Mouse (Mus musculus): Measurements from ENCODE around the gene 9230102O04Rik. TPM values are rescaled to one million over a fixed set of nuclear protein-coding genes. Genes with fewer than 3 reads are reported as not detected.

Gene 9230102O04Rik
- polyA plus RNA-seq, 1 experiment from 2014 or later: not detected

- peak; percentile 50 for DNase-seq (ENCODE audit: low spot score)
- H3K4me1 ChIP-seq: peaks cover 36% of the 10 kb centered on the region
Observed at GRCm38 (mm10) chr2:9893272-9893953, 4.1 kb upstream of the 9230102O04Rik start.

GRCm38 (mm10) chr2:9892541-9892940 is 3.2 kb upstream of the 9230102O04Rik start:
- H3K27ac ChIP-seq (replicated peaks): no peak overlapping the region
- DNase-seq (ENCODE audit: low spot score): no peak
- H3K9me3 ChIP-seq: no peaks in the 10 kb centered on the region
- H3K36me3 ChIP-seq (replicated peaks): no peaks in the 10 kb centered on the region
- H3K4me3 ChIP-seq: no peak overlapping the region
- peaks cover 98% of the 10 kb centered on the region for H3K27me3 ChIP-seq (replicated peaks; ENCODE audit: low read depth, poor library complexity, severe bottlenecking)
- H3K4me1 ChIP-seq: peaks cover 39% of the 10 kb centered on the region
- 8% methylated on average over 7 of the region's 7 CpGs for WGBS

More at GRCm38 (mm10) chr2:9893272-9893953, 4.1 kb upstream of the 9230102O04Rik start:
- H3K9me3 ChIP-seq: no peaks in the 10 kb centered on the region
- H3K36me3 ChIP-seq (replicated peaks): no peaks in the 10 kb centered on the region
- H3K27me3 ChIP-seq (replicated peaks; ENCODE audit: low read depth, poor library complexity, severe bottlenecking): peaks cover 98% of the 10 kb centered on the region
- H3K4me3 ChIP-seq: no peak overlapping the region
- no peak overlapping the region for H3K27ac ChIP-seq (replicated peaks)
- 3% methylated on average over 6 of the region's 6 CpGs for WGBS

DNA sequence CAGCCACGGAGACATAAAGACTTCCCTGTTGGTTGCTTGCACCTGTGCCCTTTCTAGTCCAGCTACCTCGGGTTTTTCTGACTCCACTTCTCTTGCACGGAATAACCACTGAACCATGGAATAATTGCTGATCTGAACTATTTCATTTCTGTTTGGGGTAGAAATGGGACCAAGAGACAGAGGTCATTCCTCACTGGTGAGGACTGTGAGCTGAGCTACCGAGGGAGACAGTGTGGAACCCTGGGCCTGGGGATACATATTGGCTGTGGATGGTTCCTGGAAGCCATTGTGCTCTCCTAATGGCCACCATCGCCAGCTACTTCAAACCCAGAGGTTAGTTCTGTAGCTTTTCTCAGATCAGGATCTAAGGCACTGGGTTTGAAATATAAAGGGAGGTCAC is 1.6 kb upstream of the 9230102O04Rik start:
- Histone ChIP-seq H3K4me1 (peaks cover 29% of the 10 kb centered on the region), H3K27me3 (replicated peaks; ENCODE audit: low read depth, poor library complexity, severe bottlenecking) (peaks cover 98% of the 10 kb centered on the region), H3K4me3 (no peak overlapping the region), H3K27ac (replicated peaks) (no peak overlapping the region), H3K36me3 (replicated peaks) (no peaks in the 10 kb centered on the region), H3K9me3 (no peaks in the 10 kb centered on the region)
- 3% methylated on average over 5 of the region's 5 CpGs for WGBS
- peak; percentile 26 for DNase-seq (ENCODE audit: low spot score)

- peak overlapping the region; percentile 46 for H3K4me3 ChIP-seq
- no peaks in the 10 kb centered on the region for H3K9me3 ChIP-seq
- 6% methylated on average over 8 of the region's 8 CpGs for WGBS
- H3K27me3 ChIP-seq (replicated peaks; ENCODE audit: low read depth, poor library complexity, severe bottlenecking): peaks cover 98% of the 10 kb centered on the region
- no peak overlapping the region for H3K27ac ChIP-seq (replicated peaks)
- no peaks in the 10 kb centered on the region for H3K36me3 ChIP-seq (replicated peaks)
- DNase-seq (ENCODE audit: low spot score): peak; percentile 20
- H3K4me1 ChIP-seq: peaks cover 22% of the 10 kb centered on the region
Observed at GRCm38 (mm10) chr2:9890251-9890650, 911 bp upstream of the 9230102O04Rik start.

DNA sequence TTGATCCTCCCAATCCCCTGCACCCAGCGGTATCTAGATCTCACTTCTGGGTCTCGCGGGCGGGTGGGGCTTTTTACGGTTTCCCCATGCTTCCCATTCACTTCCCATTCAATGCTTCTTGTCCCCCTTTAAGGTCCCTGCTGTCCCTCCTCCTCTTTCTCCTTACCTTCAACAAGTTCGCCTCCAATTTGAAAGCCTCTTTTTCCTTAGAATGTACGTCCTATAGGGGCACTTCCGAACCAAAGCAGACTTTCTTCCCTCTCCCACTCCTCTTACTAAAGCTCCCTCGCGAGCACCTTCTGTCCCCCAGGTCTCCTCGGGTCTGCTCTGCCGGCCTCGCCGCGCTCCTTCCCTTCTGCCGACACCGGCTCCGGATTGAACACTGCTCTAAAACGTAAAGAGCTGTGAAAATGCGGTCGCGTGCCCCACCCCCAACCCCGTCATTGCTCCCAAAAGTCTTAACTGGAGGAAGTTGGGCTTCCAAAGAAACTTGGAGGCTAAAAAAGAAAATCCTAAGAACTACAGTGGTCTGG is 377 bp upstream of the 9230102O04Rik start, which contains the start of gene Gata3:
Gene Gata3, minus strand, starts transcription at position 384 of the 533 bp plus-strand sequence.
- H3K27ac ChIP-seq (replicated peaks): no peak within 1 kb of the TSS
- no peaks in the 10 kb centered on the region for H3K9me3 ChIP-seq
- H3K4me1 ChIP-seq: peaks cover 21% of the 10 kb centered on the region
- DNase-seq (ENCODE audit: low spot score): peak; percentile 42
- peaks cover 98% of the 10 kb centered on the region for H3K27me3 ChIP-seq (replicated peaks; ENCODE audit: low read depth, poor library complexity, severe bottlenecking)
- peak within 1 kb of the TSS; percentile 46 for H3K4me3 ChIP-seq
- no peaks in the 10 kb centered on the region for H3K36me3 ChIP-seq (replicated peaks)
- WGBS: under 1% methylated on average over 23 of the region's 23 CpGs

DNA sequence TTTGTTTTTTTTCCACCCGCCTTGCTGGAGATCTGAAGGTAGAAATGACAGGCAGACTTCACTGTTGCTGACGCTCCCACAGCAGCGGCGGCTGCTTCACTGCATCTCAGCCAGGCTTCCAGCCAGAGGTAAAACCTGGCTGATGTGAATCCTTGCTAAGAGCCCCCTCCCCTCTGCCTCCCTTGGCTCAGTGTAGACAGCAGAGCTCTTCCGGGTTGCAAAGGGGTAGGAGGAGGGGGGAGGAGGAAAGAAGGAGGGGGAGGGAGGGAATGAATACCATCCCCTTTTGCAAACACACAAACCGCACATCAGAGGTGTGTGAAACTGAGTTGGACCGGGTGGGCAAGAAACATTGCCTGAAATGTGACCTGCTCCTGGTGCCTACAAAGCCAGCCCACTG is 1.7 kb downstream of the 9230102O04Rik start:
- H3K9me3 ChIP-seq: no peaks in the 10 kb centered on the region
- H3K4me1 ChIP-seq: peaks cover 41% of the 10 kb centered on the region
- DNase-seq (ENCODE audit: low spot score): peak; percentile 49
- peaks cover 98% of the 10 kb centered on the region for H3K27me3 ChIP-seq (replicated peaks; ENCODE audit: low read depth, poor library complexity, severe bottlenecking)
- no peaks in the 10 kb centered on the region for H3K36me3 ChIP-seq (replicated peaks)
- 3% methylated on average over 7 of the region's 7 CpGs for WGBS
- peak overlapping the region; percentile 30 for H3K4me3 ChIP-seq
- H3K27ac ChIP-seq (replicated peaks): no peak overlapping the region

- WGBS: 3% methylated on average over 7 of the region's 7 CpGs
- Histone ChIP-seq H3K4me1 (peaks cover 46% of the 10 kb centered on the region), H3K9me3 (no peaks in the 10 kb centered on the region), H3K36me3 (replicated peaks) (no peaks in the 10 kb centered on the region), H3K27me3 (replicated peaks; ENCODE audit: low read depth, poor library complexity, severe bottlenecking) (peaks cover 98% of the 10 kb centered on the region), H3K27ac (replicated peaks) (no peak overlapping the region), H3K4me3 (peak overlapping the region; percentile 30)
- peak; percentile 29 for DNase-seq (ENCODE audit: low spot score)
Observed at GRCm38 (mm10) chr2:9886921-9887610, 2.3 kb downstream of the 9230102O04Rik start.

DNA sequence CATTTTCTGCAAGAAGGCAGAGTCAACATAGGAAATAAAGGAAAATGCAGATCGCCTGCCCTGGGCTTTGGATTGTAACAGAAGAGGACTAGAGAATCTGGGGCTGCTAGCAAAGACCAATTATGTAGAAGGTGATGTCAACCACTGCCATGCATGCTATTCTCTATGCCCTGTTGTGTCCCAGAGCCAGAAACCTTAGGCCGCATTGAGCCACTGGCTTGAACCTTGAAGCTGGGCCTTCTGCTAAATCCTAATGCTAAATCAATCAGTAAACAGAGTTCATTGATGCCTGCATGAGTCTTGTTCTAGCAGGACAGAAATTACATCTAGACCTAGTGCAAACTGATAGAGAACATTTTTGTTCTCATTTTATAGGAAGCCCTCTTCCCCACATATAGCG is 3.3 kb downstream of the 9230102O04Rik start:
- 10% methylated on average over 3 of the region's 3 CpGs for WGBS
- peaks cover 57% of the 10 kb centered on the region for H3K4me1 ChIP-seq
- H3K36me3 ChIP-seq (replicated peaks): no peaks in the 10 kb centered on the region
- H3K27me3 ChIP-seq (replicated peaks; ENCODE audit: low read depth, poor library complexity, severe bottlenecking): peaks cover 100% of the 10 kb centered on the region
- peak; percentile 20 for DNase-seq (ENCODE audit: low spot score)
- H3K27ac ChIP-seq (replicated peaks): no peak overlapping the region
- no peaks in the 10 kb centered on the region for H3K9me3 ChIP-seq
- H3K4me3 ChIP-seq: no peak overlapping the region

- H3K4me1 ChIP-seq: peaks cover 64% of the 10 kb centered on the region
- H3K4me3 ChIP-seq: 0 out of 2 replicates have a peak overlapping the region, but pooled peaks have one; percentile 11
- no peak overlapping the region for H3K27ac ChIP-seq (replicated peaks)
- no peaks in the 10 kb centered on the region for H3K9me3 ChIP-seq
- H3K36me3 ChIP-seq (replicated peaks): no peaks in the 10 kb centered on the region
- DNase-seq (ENCODE audit: low spot score): peak; percentile 43
- H3K27me3 ChIP-seq (replicated peaks; ENCODE audit: low read depth, poor library complexity, severe bottlenecking): peaks cover 100% of the 10 kb centered on the region
- WGBS: 2% methylated on average over 14 of the region's 14 CpGs
Observed at GRCm38 (mm10) chr2:9885217-9885770, 4.0 kb downstream of the 9230102O04Rik start.

DNA sequence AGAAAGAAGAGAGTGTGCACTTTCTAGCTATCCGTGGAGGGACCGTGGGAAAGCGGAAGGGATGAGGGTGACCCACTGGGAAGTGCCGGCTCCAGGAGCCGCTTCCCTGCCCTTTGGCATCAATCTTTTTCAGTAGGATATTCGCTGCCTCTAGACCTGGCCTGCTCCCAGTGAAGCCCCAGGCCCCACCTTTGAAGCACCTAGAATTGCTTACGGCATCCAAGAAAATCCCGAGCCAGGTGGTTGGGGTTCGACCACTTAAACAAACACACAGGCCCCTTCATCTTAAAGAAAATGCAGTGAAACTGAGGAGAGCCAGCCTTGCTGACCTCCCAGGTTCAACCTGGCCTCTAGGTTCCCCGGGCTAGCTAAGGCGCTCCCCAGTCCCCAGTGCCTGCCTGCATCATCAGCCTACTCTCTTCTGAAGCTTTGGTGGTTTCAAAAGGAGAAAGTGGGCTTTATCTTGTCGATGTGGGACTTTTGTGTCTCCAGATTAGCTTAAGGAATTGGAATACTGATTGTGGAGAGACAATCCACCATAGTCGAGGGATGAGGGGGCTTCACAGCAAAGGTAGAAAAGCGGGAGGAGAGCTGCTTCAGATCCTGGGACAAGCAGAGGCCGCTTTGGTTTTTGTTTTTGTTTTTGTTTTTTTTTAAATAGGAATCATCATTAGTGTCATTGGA is 4.7 kb downstream of the 9230102O04Rik start:
- WGBS: 2% methylated on average over 15 of the region's 15 CpGs
- Histone ChIP-seq H3K9me3 (no peaks in the 10 kb centered on the region), H3K27ac (replicated peaks) (no peak overlapping the region), H3K4me1 (peaks cover 68% of the 10 kb centered on the region), H3K4me3 (peak overlapping the region; percentile 63), H3K27me3 (replicated peaks; ENCODE audit: low read depth, poor library complexity, severe bottlenecking) (peaks cover 100% of the 10 kb centered on the region), H3K36me3 (replicated peaks) (no peaks in the 10 kb centered on the region)
- peak; percentile 53 for DNase-seq (ENCODE audit: low spot score)

- Histone ChIP-seq H3K27me3 (replicated peaks; ENCODE audit: low read depth, poor library complexity, severe bottlenecking) (peaks cover 95% of the 10 kb centered on the region), H3K4me1 (peaks cover 63% of the 10 kb centered on the region), H3K9me3 (no peaks in the 10 kb centered on the region), H3K27ac (replicated peaks) (peak overlapping the region; percentile 86; the same call in 1 of the 2 replicates), H3K4me3 (peak overlapping the region; percentile 63), H3K36me3 (replicated peaks) (no peaks in the 10 kb centered on the region)
- WGBS: under 1% methylated on average over 27 of the region's 27 CpGs
- peak; percentile 47 for DNase-seq (ENCODE audit: low spot score)
Observed at GRCm38 (mm10) chr2:9883803-9884532, 5.4 kb downstream of the 9230102O04Rik start.

All from embryonic facial prominence, embryonic 10.5 days (tissue).